Mouse (Mus musculus) WW6 (cell line): ENCODE results near the gene Vmn2r99.

Experiments used
- DNase-seq: peaks from one replicate; pipeline ENCODE4 v3.0.0-alpha.2; 2013; ENCODE audit warnings: low read depth, low spot score

Gene Vmn2r99

GRCm38 (mm10) chr17:19361649-19362048, at the start of gene Vmn2r99:
Gene Vmn2r99 (plus strand): TSS chr17:19361949.
- no peak for DNase-seq

- no peak for DNase-seq
Measured at GRCm38 (mm10) chr17:19437623-19438022, 75.9 kb downstream of the Vmn2r99 start.

- no peak for DNase-seq
Measured at GRCm38 (mm10) chr17:19444932-19445331, 83.2 kb downstream of the Vmn2r99 start.
